Mouse (Mus musculus) kidney, postnatal 4 days (tissue): ENCODE results near the gene Sox13.
"Not testable (repeated sequence)": the region's sequence is repeated elsewhere in the genome, so short reads cannot be mapped to it uniquely, and the experiment has no call there.

Source experiments
- DNase-seq, 2 experiments: peaks; one replicate each; pipeline ENCODE4 v3.0.0; 2021; ENCODE audit warnings: mixed read lengths in 2 of 2

Sox13 gene

GRCm38 (mm10) chr1:133366951-133367605, 57.1 kb downstream of the Sox13 start:
- DNase-seq = no peak

GRCm38 (mm10) chr1:133364890-133365289, 59.3 kb downstream of the Sox13 start:
- DNase-seq = no peak

GRCm38 (mm10) chr1:133364022-133364630, 60.1 kb downstream of the Sox13 start:
- DNase-seq = no peak

- peak; percentile 88 to 93 for DNase-seq
These were observed 60.7 kb downstream of the Sox13 start, which contains the start of gene Etnk2 for GRCm38 (mm10) chr1:133363276-133364021. Gene Etnk2 (plus strand): TSS chr1:133363572.

GRCm38 (mm10) chr1:133362103-133362502, 62.1 kb downstream of the Sox13 start:
- no peak for DNase-seq

- no peak for DNase-seq
These were observed 63.2 kb downstream of the Sox13 start for GRCm38 (mm10) chr1:133361006-133361405.

GRCm38 (mm10) chr1:133356330-133356729, 67.8 kb downstream of the Sox13 start:
- no peak for DNase-seq

GRCm38 (mm10) chr1:133355912-133356311, 68.3 kb downstream of the Sox13 start:
- DNase-seq = no peak

- no peak for DNase-seq
These were observed 68.7 kb downstream of the Sox13 start for GRCm38 (mm10) chr1:133355469-133355868.

- DNase-seq = peak; percentile 88 to 89
These were observed 70.8 kb downstream of the Sox13 start for GRCm38 (mm10) chr1:133353371-133353809.

- DNase-seq = no peak
These were observed 72.4 kb downstream of the Sox13 start for GRCm38 (mm10) chr1:133351762-133352161.

GRCm38 (mm10) chr1:133350210-133350609, 74.0 kb downstream of the Sox13 start, which contains the start of gene Ren1:
Gene Ren1 (plus strand): TSS chr1:133350510.
- peak; percentile 32 to 39 for DNase-seq

GRCm38 (mm10) chr1:133347693-133348520, 76.3 kb downstream of the Sox13 start:
- DNase-seq = peak; percentile 32 to 46

- no peak for DNase-seq
These were observed 77.0 kb downstream of the Sox13 start for GRCm38 (mm10) chr1:133347226-133347625.

GRCm38 (mm10) chr1:133346531-133346930, 77.6 kb downstream of the Sox13 start:
- DNase-seq = peak; percentile 28 to 32

- no peak for DNase-seq
These were observed 79.8 kb downstream of the Sox13 start for GRCm38 (mm10) chr1:133344357-133344756.

- DNase-seq = not testable (repeated sequence)
These were observed 83.8 kb downstream of the Sox13 start for GRCm38 (mm10) chr1:133340403-133340802.

GRCm38 (mm10) chr1:133333937-133334336, 90.2 kb downstream of the Sox13 start:
- DNase-seq = no peak

- DNase-seq = no peak
These were observed 91.3 kb downstream of the Sox13 start for GRCm38 (mm10) chr1:133332656-133333430.
